Mouse (Mus musculus) heart, adult 2 months (tissue): ENCODE data around the gene Dsn1. TPM values are rescaled to one million over a fixed set of nuclear protein-coding genes. Genes with fewer than 3 reads are reported as not detected.
A peak's percentile ranks its signal among the peaks of the same experiment; 100 is the strongest.

Experiments used
- DNase-seq, 2 experiments: peaks; one replicate each; pipeline ENCODE4 v3.0.0; 2021
- H3K27ac ChIP-seq: fragments of 200-600 bp; 2 replicates; pipeline ENCODE4 v1.8.1; 2022
- H3K27me3 ChIP-seq: fragments of 200-500 bp; 2 replicates; pipeline ENCODE4 v1.6.1; 2012; ENCODE audit warnings: mild to moderate bottlenecking, low read length, inconsistent platforms, mixed read lengths; ENCODE audit not compliant: control insufficient read depth, insufficient read depth
- H3K36me3 ChIP-seq: fragments of 200-500 bp; 2 replicates; pipeline ENCODE4 v1.6.1; 2012; ENCODE audit warnings: low read length, inconsistent platforms; ENCODE audit not compliant: control insufficient read depth, insufficient read depth
- H3K4me1 ChIP-seq: fragments of 200-500 bp; 2 replicates; pipeline ENCODE4 v1.6.1; 2011; ENCODE audit warnings: low read length; ENCODE audit not compliant: control insufficient read depth, insufficient read depth
- H3K4me3 ChIP-seq: fragments of 200-600 bp; 2 replicates; pipeline ENCODE4 v1.8.1; 2022
- H3K79me2 ChIP-seq: fragments of 200-500 bp; replicated peaks from 2 replicates; pipeline ENCODE4 v1.6.1; 2012; ENCODE audit warnings: mild to moderate bottlenecking, inconsistent platforms, low read length, moderate library complexity, mixed read lengths; ENCODE audit not compliant: control insufficient read depth, insufficient read depth
- H3K9ac ChIP-seq: fragments of 200-500 bp; 2 replicates; pipeline ENCODE4 v1.6.1; 2012; ENCODE audit warnings: low read depth, mild to moderate bottlenecking, control low read depth, inconsistent platforms, low read length, mixed read lengths
- CTCF ChIP-seq: fragments of 200-600 bp; IDR thresholded peaks from 2 replicates; pipeline ENCODE4 v1.8.1; 2022; ENCODE audit warnings: antibody characterized with exemption, mild to moderate bottlenecking, moderate library complexity
- EP300 ChIP-seq: fragments of 200-500 bp; IDR thresholded peaks from 2 replicates; pipeline ENCODE4 v1.6.1; 2011; ENCODE audit warnings: low read depth, low read length, control low read depth; ENCODE audit not compliant: insufficient read depth
- POLR2A ChIP-seq: fragments of 200-500 bp; IDR thresholded peaks from 2 replicates; pipeline ENCODE4 v1.6.1; 2011; ENCODE audit warnings: mild to moderate bottlenecking, low read depth, low read length, control low read depth; ENCODE audit not compliant: insufficient read depth
- WGBS: fragments of 180-500 bp; shearing (Covaris S2); methylation state at CpG from one replicate; pipeline ENCODE4 v1.1.7; 2018; 5-methylcytosine and 5-hydroxymethylcytosine counted together
- intact Hi-C: fragments of 180-260 bp; cut with DNase I; formaldehyde crosslinking; loops from one replicate; pipeline ENCODE4 v1.15.1; 2025
- polyA plus RNA-seq: library from polyadenylated mRNA; depleted of rRNA; stranded (reverse); fragments of >200 nt; gene quantifications from 2 replicates; pipeline ENCODE4 v1.2.3, GENCODE M21; 2012
- total RNA-seq, 2 experiments: library from RNA; stranded (reverse); gene quantifications; 2 replicates each; pipeline ENCODE4 v1.2.3; 2021

Gene Dsn1
- total and polyA plus RNA-seq, 3 experiments: 0.70 to 1.8 (median 1.3) TPM

DNA sequence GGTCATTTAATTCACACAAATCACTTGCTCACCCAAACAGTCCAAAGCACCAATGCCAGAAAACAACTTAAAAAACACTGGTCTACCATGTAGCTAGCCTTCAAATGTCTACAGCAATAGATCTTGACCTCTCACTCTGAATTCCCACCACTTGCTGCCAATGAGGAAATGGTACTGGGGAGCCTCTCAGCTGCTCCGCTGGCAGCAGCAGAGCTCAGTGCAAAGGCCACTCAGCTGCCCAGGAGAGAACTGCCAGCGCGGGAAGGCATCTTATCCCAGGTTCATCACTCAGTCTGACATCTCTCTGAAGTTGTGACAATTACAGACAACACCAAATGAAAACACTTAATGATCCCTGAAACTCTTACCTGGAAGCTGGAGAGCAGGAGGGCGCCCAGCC, 4.6 kb downstream of the Dsn1 start:
- H3K27ac ChIP-seq: no peak overlapping the region
- H3K27me3 ChIP-seq: no peaks in the 10 kb centered on the region
- no peaks in the 10 kb centered on the region for H3K79me2 ChIP-seq
- peaks cover 1% of the 10 kb centered on the region for H3K4me1 ChIP-seq
- no peak overlapping the region for H3K4me3 ChIP-seq
- DNase-seq: no peak
- no peaks in the 10 kb centered on the region for H3K36me3 ChIP-seq
- intact Hi-C loops: no loop called here
- WGBS: 90% methylated on average over 4 of the region's 4 CpGs
- no peak overlapping the region for H3K9ac ChIP-seq
- TF ChIP-seq CTCF (no peak), POLR2A (no peak), EP300 (no peak)

DNA sequence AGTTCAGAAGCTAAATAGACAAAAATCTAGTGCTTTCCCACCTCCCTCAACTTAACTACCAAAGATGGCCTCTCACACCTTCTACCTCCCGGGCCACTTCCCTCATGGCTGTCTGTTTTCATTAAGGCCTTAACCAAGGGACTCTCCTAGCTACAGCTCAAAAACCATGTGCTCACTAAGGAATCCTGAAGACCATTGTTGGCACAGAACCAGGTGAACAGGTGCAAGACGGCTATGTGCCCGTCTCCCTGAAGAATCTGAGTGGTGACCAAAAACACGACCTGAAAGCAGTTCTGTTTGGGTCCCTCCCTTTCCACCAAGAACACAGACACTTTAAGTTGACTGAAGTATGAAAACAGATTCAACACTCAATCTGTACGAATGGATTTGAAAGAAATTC, 8.7 kb downstream of the Dsn1 start:
- Histone ChIP-seq H3K4me1 (no peaks in the 10 kb centered on the region), H3K27ac (no peak overlapping the region), H3K4me3 (no peak overlapping the region), H3K36me3 (no peaks in the 10 kb centered on the region), H3K79me2 (no peaks in the 10 kb centered on the region), H3K27me3 (no peaks in the 10 kb centered on the region), H3K9ac (no peak overlapping the region)
- no peak for DNase-seq
- intact Hi-C loops: loop anchor here (5.0 kb wide), 2 partner anchors 91 to 126 kb away; no protein-coding TSS in a partner anchor
- 91% methylated on average over 5 of the region's 5 CpGs for WGBS
- TF ChIP-seq POLR2A: no peak
- TF ChIP-seq CTCF: no peak
- no peak for TF ChIP-seq EP300

DNA sequence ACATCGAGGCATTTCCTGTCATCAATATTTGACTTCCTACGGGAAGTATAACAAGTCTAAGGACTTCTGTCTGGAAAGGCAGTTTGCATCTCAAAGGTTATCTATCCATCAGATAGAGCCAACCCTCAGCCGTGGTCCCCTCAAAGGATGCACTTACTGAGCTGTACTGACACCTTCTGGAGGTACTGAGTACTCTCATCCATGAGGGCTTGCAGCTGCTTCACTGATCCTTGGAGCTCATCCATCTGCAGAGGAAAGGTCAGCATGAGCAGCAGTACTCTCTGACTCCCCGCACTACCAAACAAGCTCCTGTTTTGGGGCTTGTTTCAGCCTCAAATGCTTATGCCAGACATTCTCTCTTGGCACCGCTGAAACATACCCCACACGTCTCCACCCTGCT, 10.4 kb downstream of the Dsn1 start:
- no peak overlapping the region for H3K9ac ChIP-seq
- WGBS: 45% methylated on average over 6 of the region's 6 CpGs

DNA sequence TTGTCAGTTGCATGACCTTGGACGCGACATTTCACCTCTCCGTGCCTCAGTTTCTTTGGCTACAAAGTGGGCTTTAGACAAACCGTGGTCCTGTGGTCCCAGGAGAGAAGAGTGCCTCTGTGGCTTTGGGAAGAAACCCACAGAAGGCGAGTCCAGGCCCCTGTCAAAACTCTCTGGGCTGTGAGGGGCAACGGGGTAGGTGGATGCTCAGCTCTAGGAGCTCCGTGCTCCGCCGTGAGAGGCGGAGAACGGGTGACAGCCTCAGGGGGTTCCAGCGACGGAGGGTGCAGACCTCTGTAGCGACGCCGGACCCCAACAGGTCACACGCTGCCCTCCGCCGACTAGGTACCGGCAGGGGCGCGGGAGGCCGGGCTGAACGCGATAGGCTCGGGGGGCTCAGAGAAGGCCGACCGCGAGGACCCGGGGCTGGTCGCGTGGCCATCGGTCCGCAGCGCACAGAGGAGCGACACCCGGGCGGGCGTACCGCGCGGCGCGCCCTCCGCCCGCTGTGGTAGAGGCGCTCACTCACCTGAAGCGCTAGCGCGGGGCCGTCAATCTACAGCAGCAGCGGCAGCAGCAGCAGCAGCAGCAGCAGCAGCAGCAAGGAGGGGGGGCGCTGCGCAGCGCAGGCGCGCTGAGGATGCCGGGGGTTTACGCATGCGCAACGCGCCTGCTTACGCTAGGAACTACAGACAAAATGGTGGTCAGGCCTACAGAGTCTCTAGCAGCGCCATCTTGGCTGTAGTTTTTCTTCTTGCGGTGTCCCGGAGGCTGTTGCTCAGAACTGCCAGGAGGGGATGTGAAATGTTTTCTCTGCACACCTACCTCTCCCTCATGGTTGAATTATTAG, 15.3 kb downstream of the Dsn1 start, which contains the start of gene Ndrg3:
TSS of gene Ndrg3 (minus strand) at position 587 of the 850 bp plus-strand sequence.
- Histone ChIP-seq H3K4me1 (no peaks in the 10 kb centered on the region), H3K4me3 (peak within 1 kb of the TSS; percentile 95), H3K9ac (peak within 1 kb of the TSS; percentile 92), H3K36me3 (no peaks in the 10 kb centered on the region), H3K27me3 (no peaks in the 10 kb centered on the region), H3K27ac (peak within 1 kb of the TSS; percentile 90), H3K79me2 (peaks cover 2% of the 10 kb centered on the region; the same call in 1 of the 2 replicates)
- intact Hi-C loops: no loop called here
- peak; percentile 95 to 98 for DNase-seq
- under 1% methylated on average over 66 of the region's 66 CpGs for WGBS
- TF ChIP-seq CTCF (peak; percentile 69), POLR2A (no peak), EP300 (0 out of 2 replicates have a peak, but pooled peaks have one; percentile 23)

More for the DNA sequence above, 10.4 kb downstream of the Dsn1 start:
- peak in 1 of 2 experiments; percentile 27 for DNase-seq
- intact Hi-C loops: loop anchor here (5.0 kb wide), 2 partner anchors 89 to 124 kb away; no protein-coding TSS in a partner anchor
- Histone ChIP-seq H3K36me3 (no peaks in the 10 kb centered on the region), H3K4me1 (no peaks in the 10 kb centered on the region), H3K27ac (no peak overlapping the region), H3K4me3 (no peak overlapping the region), H3K27me3 (no peaks in the 10 kb centered on the region), H3K79me2 (no peaks in the 10 kb centered on the region)
- peak; percentile 61; the same call in 1 of the 2 replicates for TF ChIP-seq EP300
- TF ChIP-seq CTCF: peak; percentile 79
- TF ChIP-seq POLR2A: no peak

DNA sequence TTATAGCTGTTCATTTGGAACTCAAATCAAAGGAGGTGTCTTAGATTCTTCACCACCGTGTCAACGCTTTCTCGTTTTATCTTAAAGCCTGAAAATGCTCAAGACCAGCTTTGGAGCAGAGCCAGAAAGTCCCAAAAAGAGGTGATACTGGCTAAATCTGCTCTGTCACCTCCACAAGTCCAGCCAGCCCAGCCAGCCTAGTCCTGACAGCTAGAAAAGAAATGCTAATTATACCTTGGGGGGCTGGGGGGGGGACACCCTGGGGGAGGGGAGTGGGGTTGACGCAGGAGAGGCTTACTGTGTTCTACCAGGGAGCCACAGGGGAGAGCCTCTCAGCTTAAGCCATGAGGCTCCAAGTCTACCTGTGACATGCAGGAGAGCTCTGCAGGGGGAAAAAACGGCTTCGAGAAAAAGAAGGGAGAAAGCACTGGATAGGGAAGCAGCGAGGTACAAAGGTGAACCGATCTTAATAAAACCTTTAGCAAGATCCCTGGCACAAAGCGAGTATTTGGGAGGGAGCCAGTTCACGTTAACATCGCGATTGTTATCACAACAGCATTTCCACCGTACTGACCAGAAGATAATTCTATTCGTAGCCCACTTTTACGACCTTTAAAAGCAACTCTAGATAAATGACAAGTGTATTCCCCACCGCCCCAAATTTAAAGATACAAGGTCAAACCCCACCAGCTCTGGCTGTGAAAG, 16.1 kb downstream of the Dsn1 start:
- H3K9ac ChIP-seq: peak overlapping the region; percentile 92
- intact Hi-C loops: no loop called here
- DNase-seq: no peak
- peaks cover 2% of the 10 kb centered on the region; the same call in 1 of the 2 replicates for H3K79me2 ChIP-seq
- no peaks in the 10 kb centered on the region for H3K4me1 ChIP-seq
- H3K36me3 ChIP-seq: no peaks in the 10 kb centered on the region
- WGBS: 8% methylated on average over 16 of the region's 16 CpGs
- peak overlapping the region; percentile 95 for H3K4me3 ChIP-seq
- TF ChIP-seq CTCF (peak; percentile 26), POLR2A (no peak), EP300 (no peak)
- peak overlapping the region; percentile 90 for H3K27ac ChIP-seq
- no peaks in the 10 kb centered on the region for H3K27me3 ChIP-seq
